Comparison of ENCODE assay signal across 18 mouse cellular contexts in the genomic region with DNA sequence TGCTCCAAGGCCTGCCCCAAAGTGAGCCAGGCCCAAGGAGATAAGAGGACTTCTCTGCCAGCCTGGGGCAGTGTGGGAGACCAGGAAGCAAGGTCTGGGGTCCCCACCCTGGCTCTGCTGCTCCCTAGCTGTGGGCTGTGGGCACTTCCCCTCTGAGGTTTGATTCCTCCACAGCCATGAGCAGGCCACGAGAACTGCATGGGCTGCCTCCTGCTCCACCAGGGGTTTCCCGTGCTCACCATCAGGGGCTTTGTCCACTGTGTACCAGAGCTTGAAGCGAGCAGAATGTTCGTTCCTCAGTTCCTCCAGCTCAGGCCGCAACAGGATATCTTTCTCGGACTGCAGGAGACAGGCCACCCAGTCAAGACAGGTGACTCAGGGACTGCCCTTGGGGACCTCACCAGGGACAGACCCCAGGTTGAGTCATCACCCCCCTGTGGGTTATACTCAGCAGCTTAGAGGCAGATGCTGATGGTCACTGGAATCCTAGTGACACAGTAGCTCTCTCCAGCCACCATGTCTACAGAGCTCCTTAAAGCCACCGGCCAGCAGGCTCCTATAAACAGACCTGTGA. TPM values are rescaled to one million over a fixed set of nuclear protein-coding genes. Genes with fewer than 3 reads are reported as not detected.
DNase-seq lines count a peak whose midpoint lies in the region; ATAC-seq and TF ChIP-seq lines count a peak whose summit lies in the region.
"Had no signal": no experiment of that assay in that cellular context is flagged by ENCODE, and none has a peak within 500 bp of the region (broad histone marks: within the 10 kb centered on the region; RNA-seq: fewer than 3 reads in every experiment).

No protein-coding gene starts in this region.

- ATAC-seq in erythroblast, adult 5-6 weeks (replicated peaks; ENCODE audit: low FRiP score, poor library complexity, severe bottlenecking) = 0 out of 2 replicates have a peak, but pooled peaks have one; percentile 20
- peak; percentile 7; the same call in 1 of the 2 replicates for ATAC-seq in stomach, postnatal 0 days (ENCODE audit: low FRiP score, low TSS enrichment)
- ATAC-seq in forebrain, embryonic 16.5 days = no peak
- ATAC-seq: inflammation-experienced regulatory T-cells, adult 6 months had no signal

- H3K9ac ChIP-seq in liver, adult 2 months (ENCODE audit: low read depth, low read length) = no peak overlapping the region
- no peak overlapping the region for H3K9ac ChIP-seq in stomach, postnatal 0 days (ENCODE audit: low read length)
- H3K9ac ChIP-seq in forebrain, embryonic 16.5 days (replicated peaks; ENCODE audit: low read depth, low read length) = no peak overlapping the region
- H3K9ac ChIP-seq: heart, embryonic 13.5 days had no signal

- H3K4me1 ChIP-seq in liver, adult 2 months (ENCODE audit: control insufficient read depth, insufficient read depth, low read length) = peaks cover 43% of the 10 kb centered on the region
- H3K4me1 ChIP-seq in stomach, postnatal 0 days (replicated peaks; ENCODE audit: control insufficient read depth, insufficient read depth) = no peaks in the 10 kb centered on the region
- no peaks in the 10 kb centered on the region for H3K4me1 ChIP-seq in forebrain, embryonic 16.5 days (replicated peaks; ENCODE audit: control insufficient read depth, insufficient read depth, low read length)
- H3K4me1 ChIP-seq: heart, embryonic 13.5 days had no signal

- no peaks in the 10 kb centered on the region for H3K9me3 ChIP-seq in stomach, postnatal 0 days (ENCODE audit: control insufficient read depth, low read length)
- no peaks in the 10 kb centered on the region for H3K9me3 ChIP-seq in forebrain, embryonic 16.5 days (ENCODE audit: control insufficient read depth, low read length)
- H3K9me3 ChIP-seq: heart, embryonic 13.5 days had no signal

- peaks cover 27% of the 10 kb centered on the region for H3K36me3 ChIP-seq in liver, adult 2 months (ENCODE audit: control insufficient read depth, insufficient read depth, low read length)
- H3K36me3 ChIP-seq in stomach, postnatal 0 days (ENCODE audit: control insufficient read depth, insufficient read depth, low read length) = peaks cover 22% of the 10 kb centered on the region
- peaks cover 18% of the 10 kb centered on the region for H3K36me3 ChIP-seq in forebrain, embryonic 16.5 days (ENCODE audit: control insufficient read depth, insufficient read depth)

- H3K4me2 ChIP-seq in stomach, postnatal 0 days (replicated peaks; ENCODE audit: low read depth) = no peak overlapping the region
- H3K4me2 ChIP-seq in forebrain, embryonic 16.5 days (ENCODE audit: low read length) = no peak overlapping the region
- H3K4me2 ChIP-seq: heart, embryonic 13.5 days had no signal

- peaks cover 9% of the 10 kb centered on the region; the same call in 1 of the 2 replicates for H3K79me2 ChIP-seq in liver, adult 2 months (ENCODE audit: control insufficient read depth, insufficient read depth, low read length)

- peak; percentile 78 for DNase-seq in adrenal gland, adult 2 months
- DNase-seq in adrenal gland, adult 8-10 months = no peak
- DNase-seq in liver, adult 2 months (ENCODE audit: extremely low read depth, low read depth, low spot score) = no peak
- DNase-seq in liver = no peak
- DNase-seq in stomach, postnatal 0 days (ENCODE audit: low spot score) = no peak
- DNase-seq in urinary bladder, postnatal 4 days (ENCODE audit: low spot score in 2 of 2) = no peak
- DNase-seq: cerebellum, postnatal 14 days; gastrocnemius, postnatal 14 days; kidney, adult 9 months; kidney, postnatal 4 days; midbrain, embryonic 14.5 days; right cerebral cortex, postnatal 25 days; thymus, adult 18-20 months had no signal

- H3K27ac ChIP-seq in liver, adult 2 months (replicated peaks; ENCODE audit: insufficient read depth, low read depth, low read length) = peak overlapping the region; percentile 28
- H3K27ac ChIP-seq in stomach, postnatal 0 days (replicated peaks) = 0 out of 2 replicates have a peak overlapping the region, but pooled peaks have one; percentile 4
- H3K27ac ChIP-seq in forebrain, embryonic 16.5 days (ENCODE audit: low read length) = no peak overlapping the region
- H3K27ac ChIP-seq: heart, embryonic 13.5 days; macrophage had no signal

- no peaks in the 10 kb centered on the region for H3K27me3 ChIP-seq in liver, adult 2 months (ENCODE audit: control insufficient read depth, insufficient read depth, low read length)
- H3K27me3 ChIP-seq in stomach, postnatal 0 days (ENCODE audit: control insufficient read depth, insufficient read depth, low read length) = no peaks in the 10 kb centered on the region
- H3K27me3 ChIP-seq in forebrain, embryonic 16.5 days (replicated peaks; ENCODE audit: control insufficient read depth, insufficient read depth, low read length) = no peaks in the 10 kb centered on the region
- H3K27me3 ChIP-seq: heart, embryonic 13.5 days had no signal

- no peak overlapping the region for H3K4me3 ChIP-seq in liver, adult 2 months (ENCODE audit: insufficient read depth, low read depth, low read length)
- no peak overlapping the region for H3K4me3 ChIP-seq in stomach, postnatal 0 days (ENCODE audit: low read depth, low read length)
- H3K4me3 ChIP-seq in forebrain, embryonic 16.5 days (replicated peaks; ENCODE audit: low read length) = no peak overlapping the region
- H3K4me3 ChIP-seq: heart, embryonic 13.5 days had no signal

- no peak for TF ChIP-seq POLR2A in liver, adult 2 months (IDR thresholded peaks at IDR 0.05; ENCODE audit: extremely low read depth, insufficient read depth, low read length)

- 86% methylated on average over 7 of the region's 7 CpGs for WGBS in liver, adult 2 months
- 89% methylated on average over 7 of the region's 7 CpGs for WGBS in stomach, postnatal 0 days
- 95% methylated on average over 7 of the region's 7 CpGs for WGBS in forebrain, embryonic 16.5 days

- TF ChIP-seq EP300 in stomach, postnatal 0 days (optimal IDR thresholded peaks at IDR 0.05) = no peak

- no peak for TF ChIP-seq CTCF in liver, adult 2 months (IDR thresholded peaks at IDR 0.05; ENCODE audit: low read depth, low read length)
- TF ChIP-seq CTCF in stomach, postnatal 0 days (IDR thresholded peaks at IDR 0.05; ENCODE audit: low read depth) = peak; percentile 7; the same call in 1 of the 2 replicates

RNA-seq across cellular contexts. Expression of gene Poldip3, which starts 9.5 kb away (rescaled TPM):
- total RNA-seq in adrenal gland, adult 2 months (2021) = 10 to 100 TPM; 89.7 to 96.8 TPM
- polyA plus RNA-seq in adrenal gland, adult 2 months (2012; rRNA removed) = 43.0 and 55.4 TPM in 2 replicates
- total RNA-seq in adrenal gland, adult 8-10 months (2022) = 100 to 1,000 TPM; 105 to 127 (median 117) TPM
- total RNA-seq in liver, adult 2 months (2014; rRNA removed) = 21.6 and 24.8 TPM in 2 replicates
- 25.5 and 34.6 TPM in 2 replicates for polyA plus RNA-seq in liver, adult 2 months (2012; rRNA removed)
- total RNA-seq in erythroblast, adult 5-6 weeks (2015; ENCODE audit: low replicate concordance) = 27.4 and 35.7 TPM in 2 replicates
- 52.5 and 62.3 TPM in 2 replicates for total RNA-seq in erythroblast, adult 5-6 weeks (2017; ENCODE audit: low replicate concordance)
- polyA plus RNA-seq in stomach, postnatal 0 days (2015; fragmentation: Nextera tagmentation; extraction: Ambion mirVana) = 56.3 and 58.7 TPM in 2 replicates
- 154 and 160 TPM in 2 replicates for polyA plus RNA-seq in forebrain, embryonic 16.5 days (2015; fragmentation: Nextera tagmentation; extraction: Ambion mirVana)

RNA-seq across cellular contexts. Expression of gene Cyb5r3, which starts 13.7 kb away (rescaled TPM):
- 100 to 1,000 TPM; 310 to 426 TPM for total RNA-seq in adrenal gland, adult 2 months (2021)
- polyA plus RNA-seq in adrenal gland, adult 2 months (2012; rRNA removed) = 461 and 645 TPM in 2 replicates
- total RNA-seq in adrenal gland, adult 8-10 months (2022) = 100 to 1,000 TPM; 296 to 432 (median 354) TPM
- total RNA-seq in liver, adult 2 months (2014; rRNA removed) = 155 TPM in 2 replicates
- polyA plus RNA-seq in liver, adult 2 months (2012; rRNA removed) = 424 and 500 TPM in 2 replicates
- 71.7 and 84.2 TPM in 2 replicates for total RNA-seq in erythroblast, adult 5-6 weeks (2015; ENCODE audit: low replicate concordance)
- total RNA-seq in erythroblast, adult 5-6 weeks (2017; ENCODE audit: low replicate concordance) = 40.7 and 52.0 TPM in 2 replicates
- polyA plus RNA-seq in stomach, postnatal 0 days (2015; fragmentation: Nextera tagmentation; extraction: Ambion mirVana) = 117 and 145 TPM in 2 replicates
- polyA plus RNA-seq in forebrain, embryonic 16.5 days (2015; fragmentation: Nextera tagmentation; extraction: Ambion mirVana) = 92.1 and 112 TPM in 2 replicates

RNA-seq across cellular contexts. Expression of gene Rrp7a, which starts 36.1 kb away (rescaled TPM):
- total RNA-seq in adrenal gland, adult 2 months (2021) = 100 to 1,000 TPM; 123 to 167 TPM
- 128 and 179 TPM in 2 replicates for polyA plus RNA-seq in adrenal gland, adult 2 months (2012; rRNA removed)
- 100 to 1,000 TPM; 100 to 115 (median 102) TPM for total RNA-seq in adrenal gland, adult 8-10 months (2022)
- total RNA-seq in liver, adult 2 months (2014; rRNA removed) = 9.1 and 19.3 TPM in 2 replicates
- 44.1 and 44.7 TPM in 2 replicates for polyA plus RNA-seq in liver, adult 2 months (2012; rRNA removed)
- 3.3 and 13.0 TPM in 2 replicates for total RNA-seq in erythroblast, adult 5-6 weeks (2015; ENCODE audit: low replicate concordance)
- total RNA-seq in erythroblast, adult 5-6 weeks (2017; ENCODE audit: low replicate concordance) = 9.1 and 30.8 TPM in 2 replicates
- polyA plus RNA-seq in stomach, postnatal 0 days (2015; fragmentation: Nextera tagmentation; extraction: Ambion mirVana) = 39.9 and 44.8 TPM in 2 replicates
- 85.1 and 90.8 TPM in 2 replicates for polyA plus RNA-seq in forebrain, embryonic 16.5 days (2015; fragmentation: Nextera tagmentation; extraction: Ambion mirVana)
